Mouse (Mus musculus) heart, postnatal 14 days (tissue): ENCODE data around the gene Pak1ip1. TPM values are rescaled to one million over a fixed set of nuclear protein-coding genes. Genes with fewer than 3 reads are reported as not detected.

Experiments
- total RNA-seq, 2 experiments: library from RNA; stranded (reverse); gene quantifications; 2 replicates each; pipeline ENCODE4 v1.2.3; 2021

The Pak1ip1 gene
- total RNA-seq, 2 experiments from 2014 or later: 25.4 to 25.8 TPM

Other genes with a start within 250 kb of the Pak1ip1 start
- 10 to 100 TPM; 12.1 to 14.1 TPM for gene Gcnt2, start 141.3 kb upstream of the Pak1ip1 start, total RNA-seq
- gene Tmem14c, start 15.3 kb downstream of the Pak1ip1 start, total RNA-seq: 100 to 1,000 TPM; 175 to 198 TPM
- under 1 TPM in 1 of 2 experiments, not detected in 1; 0.19 TPM for gene Mak, start 78.7 kb downstream of the Pak1ip1 start, total RNA-seq
- not detected for gene Gcm2, start 110.0 kb downstream of the Pak1ip1 start, total RNA-seq
- gene Sycp2l, start 113.3 kb downstream of the Pak1ip1 start, total RNA-seq: not detected
- gene Elovl2, start 219.4 kb downstream of the Pak1ip1 start, total RNA-seq: under 1 TPM; 0.19 to 0.37 TPM
- gene Smim13, start 248.8 kb downstream of the Pak1ip1 start, total RNA-seq: 10 to 100 TPM; 22.5 to 22.7 TPM